Mouse (Mus musculus) heart, postnatal 14 days (tissue): Measurements from ENCODE around the gene Cnnm2. TPM values are rescaled to one million over a fixed set of nuclear protein-coding genes. Genes with fewer than 3 reads are reported as not detected.

ENCODE experiments used
- DNase-seq, 2 experiments: peaks; one replicate each; pipeline ENCODE4 v3.0.0; 2021 to 2022
- intact Hi-C: fragments of 180-260 bp; cut with DNase I; formaldehyde crosslinking; loops from one replicate; pipeline ENCODE4 v1.15.1; 2025
- total RNA-seq, 2 experiments: library from RNA; stranded (reverse); gene quantifications; 2 replicates each; pipeline ENCODE4 v1.2.3; 2021

Gene Cnnm2
- total RNA-seq, 2 experiments from 2014 or later = 6.4 to 7.2 TPM

GRCm38 (mm10) chr19:46791360-46791759 lies 30.0 kb downstream of the Cnnm2 start:
- DNase-seq = peak in 1 of 2 experiments; percentile 3
- intact Hi-C loops = loop anchor here (5.0 kb wide), 1 partner anchor 46 kb away; no protein-coding TSS in a partner anchor

DNA sequence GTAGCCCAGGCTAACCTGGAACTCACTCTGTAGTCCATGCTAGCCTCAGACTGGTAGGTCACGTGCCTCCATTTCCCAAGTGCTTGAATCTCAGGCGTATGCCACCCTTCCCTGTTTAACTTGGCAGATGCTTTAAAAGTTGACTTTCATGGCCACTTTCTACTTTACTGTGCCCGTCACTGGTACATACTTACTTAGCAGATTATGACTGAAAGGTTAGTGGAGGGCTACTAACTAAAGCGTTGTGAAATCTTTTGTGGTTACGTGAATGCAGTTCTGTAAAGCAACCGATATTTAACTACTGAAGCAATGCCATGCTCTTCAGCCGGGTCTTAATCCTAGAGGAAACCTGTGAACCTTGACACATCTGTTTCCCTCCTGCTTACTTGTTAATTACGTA lies 30.5 kb downstream of the Cnnm2 start:
- intact Hi-C loops = loop anchor here (5.0 kb wide), 1 partner anchor 45 kb away; no protein-coding TSS in a partner anchor
- no peak for DNase-seq

DNA sequence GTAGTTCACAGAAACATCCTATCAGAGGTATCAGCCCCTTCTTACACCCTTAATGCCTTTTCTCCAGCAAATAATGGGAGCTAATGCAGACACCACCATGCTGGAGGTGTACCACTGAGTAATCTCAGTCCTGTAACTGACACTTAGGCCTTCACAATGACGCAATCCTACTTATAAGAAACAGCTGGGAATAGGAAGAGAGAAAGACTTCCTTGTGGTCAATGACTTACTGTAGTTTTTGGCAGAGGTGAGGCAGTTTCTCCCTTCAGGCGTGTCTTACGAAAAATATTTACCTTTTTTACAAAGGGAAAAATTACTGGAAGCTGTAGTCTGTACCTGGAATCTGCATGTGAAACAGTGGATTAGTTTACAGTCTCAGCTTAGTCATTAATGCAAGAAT lies 31.1 kb downstream of the Cnnm2 start:
- no peak for DNase-seq
- intact Hi-C loops = loop anchor here (5.0 kb wide), 1 partner anchor 45 kb away; no protein-coding TSS in a partner anchor

DNA sequence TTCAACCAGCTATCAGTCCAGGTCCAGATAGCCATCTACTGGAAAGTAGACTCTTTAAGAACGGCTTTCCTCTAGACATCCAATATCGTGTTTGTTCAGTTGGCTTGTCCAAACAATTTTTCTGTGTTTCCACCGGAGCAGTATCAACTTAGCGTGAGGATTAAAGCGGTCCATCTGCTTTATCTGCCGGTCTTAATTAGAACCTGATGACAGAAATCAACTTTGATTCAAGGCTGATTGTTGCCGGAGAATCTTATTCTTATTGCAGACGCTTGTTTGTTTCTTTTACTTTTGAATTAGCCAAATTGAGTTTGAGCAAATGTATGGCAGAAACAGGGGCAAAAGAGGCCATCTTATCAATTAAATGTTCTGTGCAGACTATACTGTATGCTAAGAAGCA lies 32.8 kb downstream of the Cnnm2 start:
- no peak for DNase-seq
- intact Hi-C loops = loop anchor here (5.0 kb wide), 1 partner anchor 43 kb away; no protein-coding TSS in a partner anchor

- intact Hi-C loops = no loop called here
- DNase-seq = no peak
Observed at GRCm38 (mm10) chr19:46799903-46800583, 38.6 kb downstream of the Cnnm2 start.

DNA sequence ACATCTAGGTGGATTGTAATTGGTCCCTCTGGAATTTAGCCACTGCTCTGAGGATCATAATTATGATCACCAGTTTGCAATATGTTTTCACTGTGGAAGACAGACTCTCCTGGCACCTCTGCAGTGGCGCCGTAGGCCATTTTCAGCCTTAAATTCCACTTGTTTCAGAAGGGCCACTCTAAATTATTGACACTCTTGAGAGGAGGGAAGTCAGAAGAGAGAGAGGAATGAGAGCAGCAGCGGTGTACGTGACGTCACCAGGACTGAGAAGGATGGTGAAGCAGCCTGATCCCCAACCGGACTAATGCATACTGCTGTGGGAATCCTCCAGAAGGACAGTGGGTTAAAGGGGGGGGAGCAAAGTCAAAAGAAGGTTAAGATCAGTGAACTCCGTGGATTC lies 40.1 kb downstream of the Cnnm2 start:
- intact Hi-C loops = no loop called here

GRCm38 (mm10) chr19:46802306-46802705 lies 40.9 kb downstream of the Cnnm2 start:
- no peak for DNase-seq

More for the DNA sequence above, 40.1 kb downstream of the Cnnm2 start:
- no peak for DNase-seq

DNA sequence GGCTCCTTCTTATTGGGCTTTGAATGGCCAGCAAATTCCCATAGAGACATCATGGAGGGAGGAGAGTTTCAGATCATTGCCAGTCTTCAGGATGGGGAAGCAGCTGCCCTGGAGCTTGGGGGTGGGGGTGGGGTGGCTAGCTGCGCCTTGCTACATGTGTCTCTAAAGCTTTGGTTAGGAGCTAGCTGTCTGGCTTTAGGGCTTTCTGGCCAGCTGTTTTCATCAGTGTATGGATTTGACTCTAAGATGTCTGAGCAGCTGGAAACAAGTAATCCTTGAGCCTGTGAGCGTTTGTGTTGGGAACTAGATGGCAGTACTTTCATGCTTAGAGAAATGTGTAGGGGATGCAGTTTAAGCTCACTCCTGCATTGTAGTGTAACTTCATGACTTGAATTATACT lies 42.3 kb downstream of the Cnnm2 start:
- DNase-seq = no peak
- intact Hi-C loops = no loop called here

More at GRCm38 (mm10) chr19:46802306-46802705, 40.9 kb downstream of the Cnnm2 start:
- intact Hi-C loops = no loop called here

- DNase-seq = no peak
- intact Hi-C loops = no loop called here
Observed at GRCm38 (mm10) chr19:46804751-46805150, 43.4 kb downstream of the Cnnm2 start.

DNA sequence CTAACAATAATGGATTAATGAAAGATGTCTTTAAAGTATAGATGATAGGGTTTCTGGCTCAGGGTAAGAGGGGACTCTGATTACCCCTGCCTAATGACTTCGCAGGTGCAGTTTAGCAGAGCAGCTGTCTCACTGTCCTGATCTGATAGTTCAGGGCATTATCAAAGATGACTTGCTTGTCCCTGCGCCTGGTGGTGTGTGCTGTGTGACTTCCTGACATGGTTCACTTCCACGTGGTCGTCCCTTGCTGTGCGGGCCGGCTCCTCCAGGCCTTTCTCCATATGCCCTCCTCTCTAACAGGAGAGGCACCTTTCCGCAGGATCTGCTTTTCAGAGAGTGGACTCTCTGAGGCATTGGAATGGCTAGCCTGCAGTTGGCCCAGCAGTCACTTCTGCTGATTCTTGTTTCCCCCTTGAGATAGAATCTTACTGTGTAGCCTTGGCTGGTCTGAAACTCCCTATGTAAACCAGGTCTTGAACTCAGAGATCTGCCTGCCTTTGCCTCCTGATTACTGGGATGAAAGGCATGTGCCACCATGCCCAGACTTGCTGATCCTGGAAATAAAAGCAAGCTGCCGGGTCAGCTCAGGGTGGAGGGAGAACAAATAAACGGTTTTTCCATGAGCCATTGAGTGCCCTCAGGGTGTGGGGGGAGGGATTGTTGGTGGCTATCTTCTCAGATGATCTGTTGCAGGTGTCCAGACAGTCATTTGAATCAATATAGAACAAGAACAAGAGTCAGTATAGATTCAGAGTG lies 44.7 kb downstream of the Cnnm2 start:
- intact Hi-C loops = no loop called here
- DNase-seq = no peak

GRCm38 (mm10) chr19:46808261-46808660 lies 46.9 kb downstream of the Cnnm2 start:
- intact Hi-C loops = no loop called here
- DNase-seq = no peak

DNA sequence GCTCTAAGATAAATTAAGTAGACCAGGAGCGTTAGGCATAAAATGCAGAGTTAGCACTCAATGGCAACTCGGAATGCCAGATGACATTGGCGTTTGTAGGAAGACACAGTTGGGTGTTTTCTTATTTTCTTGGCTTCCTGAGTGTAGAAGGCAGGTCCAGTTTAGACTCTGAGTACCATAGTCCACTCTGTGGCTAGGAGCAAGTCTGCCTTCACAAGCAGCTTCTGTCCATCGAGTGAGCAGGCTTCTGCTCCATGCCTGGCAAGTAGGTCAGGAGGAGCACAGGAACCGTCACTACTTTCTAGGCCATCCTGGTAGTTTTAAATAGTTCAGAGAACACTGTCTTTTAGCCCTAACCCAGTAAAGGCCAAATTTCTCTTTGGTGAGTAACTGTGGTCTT lies 47.6 kb downstream of the Cnnm2 start:
- no peak for DNase-seq

GRCm38 (mm10) chr19:46819276-46819675 lies 57.9 kb downstream of the Cnnm2 start:
- intact Hi-C loops = no loop called here
- no peak for DNase-seq

More for the DNA sequence above, 47.6 kb downstream of the Cnnm2 start:
- intact Hi-C loops = no loop called here

- no peak for DNase-seq
- intact Hi-C loops = no loop called here
Observed at GRCm38 (mm10) chr19:46822491-46822890, 61.1 kb downstream of the Cnnm2 start.

GRCm38 (mm10) chr19:46823759-46824158 lies 62.4 kb downstream of the Cnnm2 start:
- intact Hi-C loops = no loop called here
- DNase-seq = no peak

GRCm38 (mm10) chr19:46824867-46825266 lies 63.5 kb downstream of the Cnnm2 start:
- intact Hi-C loops = no loop called here
- no peak for DNase-seq

GRCm38 (mm10) chr19:46827654-46828165 lies 66.3 kb downstream of the Cnnm2 start:
- no peak for DNase-seq
- intact Hi-C loops = no loop called here

- intact Hi-C loops = no loop called here
Observed at GRCm38 (mm10) chr19:46828961-46829360, 67.6 kb downstream of the Cnnm2 start.

GRCm38 (mm10) chr19:46831381-46831780 lies 70.0 kb downstream of the Cnnm2 start:
- no peak for DNase-seq
- intact Hi-C loops = no loop called here

More at GRCm38 (mm10) chr19:46828961-46829360, 67.6 kb downstream of the Cnnm2 start:
- DNase-seq = no peak

DNA sequence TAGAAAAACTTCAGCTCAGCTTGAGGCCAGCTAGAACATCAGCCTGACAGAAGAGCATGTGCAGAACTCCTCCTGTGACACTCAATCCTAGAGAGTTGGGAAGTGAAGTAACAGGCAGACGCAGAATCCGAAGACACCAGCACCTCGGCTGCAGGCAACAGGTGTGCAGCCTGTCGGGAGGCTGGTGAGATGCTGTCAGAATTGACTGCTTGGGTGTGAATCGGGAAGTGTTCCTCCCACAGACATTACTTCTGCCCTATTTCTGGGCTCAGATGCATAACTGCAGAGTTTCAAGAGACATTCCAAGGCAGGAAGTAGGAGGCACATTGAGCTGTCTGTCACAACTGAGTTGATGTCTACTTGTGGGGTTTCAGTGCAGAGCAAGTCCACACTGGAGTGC lies 72.9 kb downstream of the Cnnm2 start:
- DNase-seq = no peak
- intact Hi-C loops = no loop called here

DNA sequence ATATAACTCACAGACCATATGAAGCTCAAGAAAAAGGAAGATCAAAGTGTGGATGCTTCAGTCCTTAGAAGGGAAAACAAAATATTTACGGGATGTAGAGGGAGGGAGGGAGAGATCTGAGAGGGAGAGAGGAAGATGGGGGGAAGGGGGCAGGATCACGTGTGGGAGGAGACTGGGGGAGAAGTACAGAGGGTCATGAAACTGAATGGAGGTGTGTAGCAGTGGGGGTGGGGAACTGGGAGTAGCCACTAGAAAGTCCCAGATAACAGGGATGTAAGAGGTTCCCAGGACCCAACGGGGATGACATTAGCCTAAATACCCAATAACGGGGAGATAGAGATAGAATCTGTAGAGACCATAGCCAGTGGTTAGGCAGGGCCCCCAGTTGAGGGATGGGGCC lies 73.9 kb downstream of the Cnnm2 start:
- intact Hi-C loops = loop anchor here (5.0 kb wide), 1 partner anchor 43 kb away; no protein-coding TSS in a partner anchor
- DNase-seq = no peak
